Mouse (Mus musculus) c-Kit-positive CD71-positive TER-119-positive erythroid progenitor cells, embryonic 14.5 days (primary cell): ENCODE results near the gene Zfp936.
"Not testable (repeated sequence)": the region's sequence is repeated elsewhere in the genome, so short reads cannot be mapped to it uniquely, and the experiment has no call there.

Source experiments
- DNase-seq: peaks from one replicate; pipeline ENCODE4 v3.0.0-alpha.2; 2013; ENCODE audit warnings: low spot score

Gene Zfp936

DNA sequence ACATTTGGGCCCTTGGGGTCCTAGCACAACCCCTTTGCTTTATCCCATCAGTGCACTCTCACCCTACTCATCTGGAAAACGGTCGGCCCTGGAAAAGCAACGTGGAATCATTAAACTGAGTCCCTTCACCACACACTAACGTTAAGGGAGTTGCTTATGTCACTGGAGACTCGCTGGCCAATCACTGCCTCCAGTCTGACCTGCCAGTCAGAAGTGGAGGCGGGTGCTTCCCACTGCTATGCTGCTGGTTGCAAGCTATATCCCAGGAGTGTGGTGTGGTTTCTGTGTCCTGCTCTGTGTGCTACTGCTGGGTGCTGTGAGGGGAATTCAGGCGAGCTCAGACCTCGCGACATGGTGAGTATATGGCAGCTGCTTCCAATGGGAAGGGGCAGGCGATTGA, at the start of gene Zfp936:
TSS of gene Zfp936 (plus strand) at position 301 of the 400 bp plus-strand sequence.
- DNase-seq: not testable (repeated sequence)

DNA sequence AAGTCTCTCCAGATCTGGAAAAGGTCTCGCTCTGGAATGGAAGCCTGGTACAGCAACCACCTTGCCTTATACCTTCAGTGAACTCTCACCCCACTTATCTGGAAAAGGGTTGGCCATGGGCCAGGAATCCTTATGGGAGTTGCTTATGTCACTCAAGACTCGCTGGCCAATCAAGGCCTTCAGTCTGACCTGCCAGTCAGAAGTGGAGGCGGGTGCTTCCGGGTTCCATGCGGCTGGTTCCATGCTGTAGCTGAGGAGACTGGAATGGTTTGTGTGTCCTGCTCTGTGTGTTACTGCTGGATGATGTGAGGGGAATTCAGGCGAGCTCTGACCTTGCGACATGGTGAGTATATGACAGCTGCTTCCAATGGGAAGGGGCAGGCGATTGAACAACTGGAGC, 36.2 kb upstream of the Zfp936 start:
- no peak for DNase-seq

DNA sequence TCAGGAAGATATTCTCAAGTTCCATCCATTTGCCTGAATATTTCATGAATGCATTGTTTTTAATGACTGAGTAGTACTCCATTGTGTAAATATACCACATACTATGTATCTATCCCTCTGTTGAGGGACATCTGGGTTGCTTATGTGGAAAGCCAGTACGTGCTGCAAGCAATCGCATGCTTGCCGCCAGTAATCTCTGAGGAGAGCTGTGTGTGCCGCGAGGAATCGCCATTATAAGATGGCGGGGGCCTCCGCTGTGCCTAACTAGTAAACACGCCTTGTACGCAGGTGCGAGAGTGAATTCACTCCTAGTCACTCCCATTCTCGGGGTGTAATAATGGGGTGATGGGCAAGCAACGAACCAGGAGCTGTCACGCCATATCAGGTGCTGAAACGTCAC, 14.7 kb downstream of the Zfp936 start:
- DNase-seq: not testable (repeated sequence)

- not testable (repeated sequence) for DNase-seq
Observed at GRCm38 (mm10) chr7:43164121-43164520, 50.1 kb downstream of the Zfp936 start.

- not testable (repeated sequence) for DNase-seq
Observed at GRCm38 (mm10) chr7:43167101-43167500, 53.1 kb downstream of the Zfp936 start.

DNA sequence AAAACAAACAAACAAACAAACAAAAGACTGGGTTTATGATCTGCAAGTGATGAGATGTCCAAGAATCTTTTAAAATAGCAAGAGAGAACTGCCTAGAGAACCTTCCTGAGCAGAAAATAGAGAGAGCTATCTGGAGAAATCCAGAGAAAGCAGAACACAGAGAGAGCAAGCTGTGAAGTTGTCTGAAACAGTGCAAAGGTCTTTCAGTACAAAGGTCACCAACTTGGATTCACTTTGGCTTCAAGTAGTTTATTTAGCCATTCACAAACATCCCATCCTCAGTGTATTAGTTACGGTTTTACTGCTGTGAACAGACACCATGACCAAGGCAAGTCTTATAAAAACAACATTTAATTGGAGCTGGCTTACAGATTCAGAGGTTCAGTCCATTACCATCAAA, 53.8 kb downstream of the Zfp936 start:
- not testable (repeated sequence) for DNase-seq

- not testable (repeated sequence) for DNase-seq
Observed at GRCm38 (mm10) chr7:43168212-43168611, 54.2 kb downstream of the Zfp936 start.

GRCm38 (mm10) chr7:43177003-43177702, 63.1 kb downstream of the Zfp936 start:
- DNase-seq: no peak

DNA sequence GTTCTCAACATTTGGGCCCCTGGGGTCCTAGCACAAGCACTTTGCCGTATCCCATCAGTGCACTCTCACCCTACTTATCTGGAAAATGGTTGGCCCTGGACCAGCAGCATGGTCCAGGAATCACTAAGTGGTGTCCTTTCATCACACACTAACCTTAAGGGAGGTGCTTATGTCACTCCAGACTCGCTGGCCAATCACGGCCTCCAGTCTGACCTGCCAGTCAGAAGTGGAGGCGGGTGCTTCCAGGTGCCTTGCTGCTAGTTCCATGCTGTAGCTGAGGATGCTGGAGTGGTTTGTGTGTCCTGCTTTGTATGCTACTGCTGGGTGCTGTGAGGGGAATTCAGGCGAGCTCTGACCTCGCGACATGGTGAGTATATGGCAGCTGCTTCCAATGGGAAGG, 99.8 kb downstream of the Zfp936 start:
- not testable (repeated sequence) for DNase-seq
